Mouse (Mus musculus): Measurements from ENCODE around the gene Ube2r2.

DNA sequence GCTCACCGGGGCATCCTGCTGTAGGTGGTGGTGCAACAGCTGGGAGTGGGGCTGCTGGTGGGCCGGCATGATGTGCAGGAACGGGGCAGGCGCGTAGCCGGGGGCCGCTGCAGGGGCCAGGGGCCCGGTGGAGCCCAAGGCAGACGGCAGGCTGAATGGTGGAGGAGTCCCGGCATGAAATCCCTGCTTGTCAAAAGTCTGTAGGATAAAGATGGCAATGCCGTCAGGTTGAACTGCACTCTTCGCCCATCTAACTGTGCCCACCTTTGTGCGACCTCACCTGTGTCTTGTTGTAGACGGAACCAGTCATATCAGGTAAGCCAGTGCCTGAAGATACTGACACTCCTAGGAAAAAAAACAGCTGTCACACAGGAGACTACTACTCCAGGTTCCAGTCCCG, 59.8 kb downstream of the Ube2r2 start:
- TF ChIP-seq CTCF (IDR thresholded peaks at IDR 0.05; ENCODE audit: insufficient read depth, low read length) (no peak), POLR2A (IDR thresholded peaks at IDR 0.05; ENCODE audit: borderline replicate concordance, extremely low read depth, low read depth, low read length) (no peak)
